Mouse (Mus musculus) liver, embryonic 14 days (tissue): Measurements from ENCODE around the gene Erh. TPM values are rescaled to one million over a fixed set of nuclear protein-coding genes. Genes with fewer than 3 reads are reported as not detected.

Experiments
- polyA plus RNA-seq: library from polyadenylated mRNA; depleted of rRNA; stranded (reverse); fragments of >200 nt; gene quantifications from 2 replicates; pipeline ENCODE4 v1.2.3, GENCODE M21; 2012; rRNA removed

Erh gene
- polyA plus RNA-seq, result 160 and 161 TPM in 2 replicates

DNA sequence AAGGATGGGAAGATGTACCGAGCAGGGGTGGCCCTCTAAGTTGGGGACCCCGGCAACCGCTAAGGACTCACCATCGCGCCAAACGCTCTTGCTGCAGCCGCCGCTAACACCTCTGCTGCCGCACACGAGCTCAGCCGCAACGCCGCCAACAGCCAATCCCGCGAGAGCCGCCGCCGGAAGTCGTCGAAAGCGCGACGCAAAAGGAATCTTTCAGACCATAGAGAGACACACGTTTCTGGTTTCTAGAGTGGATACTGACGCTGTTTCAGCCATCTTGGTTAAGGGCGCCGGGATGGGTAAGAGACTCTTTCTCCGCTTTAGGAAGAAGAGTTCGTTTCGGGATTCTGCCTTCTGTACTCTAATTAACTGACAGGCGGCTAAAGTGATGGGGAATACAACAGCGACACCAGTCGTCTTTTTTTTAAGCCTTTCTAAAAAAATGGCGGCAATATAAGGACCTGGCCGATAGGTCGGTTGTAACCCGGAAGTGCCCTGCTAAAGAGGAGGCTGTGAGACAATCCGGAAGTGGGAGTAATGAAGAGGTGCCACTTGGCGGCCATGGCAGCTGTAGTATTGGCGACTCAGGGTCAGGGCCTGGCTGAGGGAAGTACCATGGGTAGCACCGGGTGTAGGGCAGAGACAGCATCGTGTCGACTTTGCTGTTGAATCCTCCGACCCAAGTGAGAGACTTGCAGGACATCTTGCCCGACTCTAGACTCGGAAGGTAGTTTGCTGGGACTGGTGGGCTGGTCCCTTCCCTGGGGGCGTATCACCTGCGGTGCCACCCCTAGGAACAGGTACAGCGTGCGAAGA, at the start of gene Erh, which contains the start of gene Slc39a9:
Gene Erh (minus strand): TSS at position 649 of the 813 bp plus-strand sequence.
Gene Slc39a9 (plus strand): TSS at position 191 of the 813 bp plus-strand sequence.

DNA sequence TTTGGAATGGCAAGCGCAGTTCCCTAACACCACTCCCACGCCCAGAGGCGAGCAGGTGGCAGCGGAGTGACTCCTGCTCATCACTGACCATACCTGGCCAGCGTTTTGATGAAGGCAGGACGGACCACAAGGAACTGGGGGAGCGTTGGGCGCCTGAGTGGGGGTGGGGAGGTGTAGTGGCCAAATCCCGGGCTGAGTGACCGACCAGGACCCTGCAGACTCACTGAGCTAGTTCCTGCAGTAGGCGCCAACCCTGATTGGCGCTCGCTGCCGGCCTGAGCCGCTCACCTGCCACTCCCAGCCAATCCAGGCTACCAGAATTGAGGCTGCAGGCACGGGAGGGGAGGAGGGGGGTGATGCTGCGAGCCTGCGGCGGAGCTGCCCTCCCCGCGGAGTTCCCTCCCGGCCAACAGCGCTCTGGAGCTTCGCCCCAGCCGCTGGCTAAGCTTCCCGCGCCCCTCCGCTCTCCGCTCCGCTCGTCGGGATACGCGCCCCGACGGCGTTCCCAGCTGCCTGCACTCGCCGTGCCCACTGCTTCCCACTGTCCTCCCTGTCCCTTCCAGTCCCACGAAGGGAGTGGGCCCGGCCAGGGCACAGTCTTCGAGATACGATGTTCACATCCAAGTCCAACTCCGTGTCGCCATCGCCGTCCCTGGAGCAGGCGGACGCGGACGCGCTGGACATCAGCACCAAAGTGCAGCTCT, 48.3 kb upstream of the Erh start, which contains the start of gene Plekhd1:
Gene Plekhd1 (plus strand): TSS at position 323 of the 704 bp plus-strand sequence.

Other genes with a start within 250 kb of the Erh start
- gene Dcaf5, start 207.7 kb downstream of the Erh start, polyA plus RNA-seq, result 3.4 and 4.1 TPM in 2 replicates
- 4.5 and 4.7 TPM in 2 replicates for gene Exd2, start 181.2 kb downstream of the Erh start, polyA plus RNA-seq
- 0.01 and 0.17 TPM in 2 replicates for gene Galnt16, start 126.1 kb downstream of the Erh start, polyA plus RNA-seq
- gene Slc39a9, start 458 bp downstream of the Erh start, polyA plus RNA-seq, result 9.1 and 10.7 TPM in 2 replicates
- gene Plekhd1, start 48.2 kb upstream of the Erh start, polyA plus RNA-seq, result 0.16 and 0.19 TPM in 2 replicates
- gene Ccdc177, start 116.3 kb upstream of the Erh start, polyA plus RNA-seq, result not detected in 2 replicates
- gene Susd6, start 146.2 kb upstream of the Erh start, polyA plus RNA-seq, result 10.2 and 11.8 TPM in 2 replicates